Mouse (Mus musculus) cerebellum, adult (tissue): ENCODE measurements around the gene Pet100.

Source experiments
- ATAC-seq: cut with Nextera tagmentation; 2 replicates; pipeline ENCODE4 v1.9.2; 2017; ENCODE audit warnings: mild to moderate bottlenecking, moderate library complexity, mixed read lengths; ENCODE audit not compliant: insufficient number of reproducible peaks, low FRiP score, low TSS enrichment

Pet100 gene

DNA sequence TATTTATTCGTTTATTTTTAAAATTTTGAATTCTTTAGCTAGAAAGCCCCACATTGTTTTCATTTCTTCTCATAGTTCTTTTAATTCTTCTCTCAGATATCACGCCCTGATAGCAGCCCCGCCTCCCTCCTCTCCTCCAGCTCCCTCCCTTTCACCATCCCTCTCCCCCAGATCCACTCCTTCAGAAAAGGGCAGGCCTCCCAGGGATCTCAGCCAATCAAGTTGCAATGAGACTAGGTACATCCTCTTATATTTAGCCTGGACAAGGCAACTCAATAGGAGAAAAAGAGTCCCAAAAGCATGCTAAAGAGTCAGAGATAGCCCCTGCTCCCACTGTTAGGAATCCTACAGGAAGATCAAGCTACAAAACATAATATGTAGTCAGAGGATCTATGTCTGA is 53.3 kb downstream of the Pet100 start:
- ATAC-seq = no peak
